Mouse (Mus musculus): ENCODE results near the gene Camk2b. TPM values are rescaled to one million over a fixed set of nuclear protein-coding genes. Genes with fewer than 3 reads are reported as not detected.
"Not testable (repeated sequence)": the region's sequence is repeated elsewhere in the genome, so short reads cannot be mapped to it uniquely, and the experiment has no call there.

Gene Camk2b
- total and polyA plus RNA-seq, 2 experiments from 2014 or later: 165 to 188 TPM

DNA sequence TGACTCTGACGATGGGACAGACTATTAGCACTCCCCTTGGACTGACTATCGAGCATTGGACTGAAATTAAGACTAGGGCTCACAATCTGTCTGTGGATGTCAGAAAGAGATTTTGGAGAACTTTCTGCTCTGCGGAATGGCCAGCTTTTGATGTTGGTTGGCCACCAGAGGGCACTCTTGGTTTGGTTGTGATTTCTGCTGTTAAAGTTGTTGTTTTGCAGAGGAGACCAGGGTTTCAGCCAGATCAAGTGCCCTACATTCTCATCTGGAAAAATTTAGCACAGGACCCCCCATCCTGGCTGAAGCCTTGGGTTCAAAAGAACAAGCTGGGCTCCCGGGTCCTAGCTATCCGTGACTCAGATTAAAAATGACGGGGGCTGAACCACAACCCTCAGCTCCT, 134.2 kb downstream of the Camk2b start:
- not testable (repeated sequence) for H3K27ac ChIP-seq; DNase-seq (ENCODE audit: low spot score)

DNA sequence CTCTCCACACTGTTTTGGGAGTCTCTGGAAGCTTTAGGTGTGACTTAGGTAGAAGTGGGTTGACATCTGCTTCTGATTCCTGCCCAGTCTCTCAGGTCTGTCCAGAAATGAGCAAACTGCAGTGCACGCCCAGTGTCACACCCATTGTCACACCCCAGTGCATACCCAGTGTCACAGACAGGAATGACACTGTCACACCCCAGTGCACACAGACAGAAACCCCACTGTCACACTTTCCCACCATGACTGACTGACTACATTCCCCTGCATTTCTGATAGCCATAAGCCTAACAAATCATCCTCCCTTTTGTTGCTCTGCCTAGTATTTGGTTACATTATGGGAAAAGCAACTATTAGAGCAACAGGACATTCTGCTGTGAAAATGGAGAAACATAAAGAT, 135.6 kb downstream of the Camk2b start:
- DNase-seq (ENCODE audit: low spot score): no peak
- no peak for ATAC-seq
- Histone ChIP-seq H3K27ac (no peak overlapping the region), H3K27me3 (ENCODE audit: insufficient read depth, low read length) (no peaks in the 10 kb centered on the region), H3K9me3 (ENCODE audit: low read length) (no peaks in the 10 kb centered on the region), H3K36me3 (ENCODE audit: insufficient read depth, low read length) (no peaks in the 10 kb centered on the region), H3K4me2 (ENCODE audit: low read depth, low read length) (no peak overlapping the region), H3K9ac (replicated peaks; ENCODE audit: low read length) (no peak overlapping the region), H3K4me1 (ENCODE audit: insufficient read depth, low read length) (no peaks in the 10 kb centered on the region), H3K4me3 (ENCODE audit: low read length) (no peak overlapping the region)
- 45% methylated on average over 1 of the region's 1 CpGs for WGBS
- TF ChIP-seq CTCF (IDR thresholded peaks at IDR 0.05; ENCODE audit: low read depth): no peak

More for the DNA sequence above, 134.2 kb downstream of the Camk2b start:
- H3K9ac ChIP-seq (replicated peaks; ENCODE audit: low read length); H3K4me3 ChIP-seq (ENCODE audit: low read length); H3K27me3 ChIP-seq (ENCODE audit: insufficient read depth, low read length); H3K4me1 ChIP-seq (ENCODE audit: insufficient read depth, low read length); H3K9me3 ChIP-seq (ENCODE audit: low read length); H3K4me2 ChIP-seq (ENCODE audit: low read depth, low read length); H3K36me3 ChIP-seq (ENCODE audit: insufficient read depth, low read length); ATAC-seq: not testable (repeated sequence)
- WGBS: 82% methylated on average over 6 of the region's 6 CpGs
- peak; percentile 35; the same call in 1 of the 2 replicates for TF ChIP-seq CTCF (IDR thresholded peaks at IDR 0.05; ENCODE audit: low read depth)

DNA sequence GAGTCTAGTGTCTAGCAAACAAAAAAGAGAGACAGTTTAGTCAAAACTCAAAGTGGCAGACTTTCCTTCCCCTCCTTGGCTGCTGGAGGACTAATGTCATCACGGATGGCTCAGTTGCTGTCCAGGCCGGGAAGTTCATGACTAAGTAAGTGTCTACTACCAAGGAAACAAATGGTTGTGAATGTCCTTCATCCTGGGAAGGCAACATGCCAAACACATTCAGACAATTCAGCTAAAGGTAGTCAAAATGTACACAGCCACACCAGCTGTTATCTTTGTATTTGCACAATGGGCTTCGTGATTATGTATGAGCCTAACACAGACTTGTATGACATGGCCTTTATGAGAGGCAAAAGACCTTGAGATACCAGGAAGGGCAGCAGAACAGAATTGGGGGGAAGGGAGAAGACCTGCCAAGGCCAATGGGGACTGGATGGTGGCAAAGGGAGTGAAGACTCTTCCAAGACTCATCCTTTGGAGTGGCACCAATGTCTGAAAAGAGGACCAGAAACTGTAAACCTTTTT, 139.4 kb downstream of the Camk2b start:
- no peaks in the 10 kb centered on the region for H3K36me3 ChIP-seq (ENCODE audit: insufficient read depth, low read length)
- H3K27ac ChIP-seq: no peak overlapping the region
- ATAC-seq (no peak), DNase-seq (ENCODE audit: low spot score) (no peak)
- H3K4me2 ChIP-seq (ENCODE audit: low read depth, low read length): no peak overlapping the region
- no peak overlapping the region for H3K9ac ChIP-seq (replicated peaks; ENCODE audit: low read length)
- no peaks in the 10 kb centered on the region for H3K27me3 ChIP-seq (ENCODE audit: insufficient read depth, low read length)
- no peaks in the 10 kb centered on the region for H3K9me3 ChIP-seq (ENCODE audit: low read length)
- 76% methylated on average over 3 of the region's 3 CpGs for WGBS
- H3K4me3 ChIP-seq (ENCODE audit: low read length): no peak overlapping the region
- no peak for TF ChIP-seq CTCF (IDR thresholded peaks at IDR 0.05; ENCODE audit: low read depth)
- H3K4me1 ChIP-seq (ENCODE audit: insufficient read depth, low read length): no peaks in the 10 kb centered on the region

DNA sequence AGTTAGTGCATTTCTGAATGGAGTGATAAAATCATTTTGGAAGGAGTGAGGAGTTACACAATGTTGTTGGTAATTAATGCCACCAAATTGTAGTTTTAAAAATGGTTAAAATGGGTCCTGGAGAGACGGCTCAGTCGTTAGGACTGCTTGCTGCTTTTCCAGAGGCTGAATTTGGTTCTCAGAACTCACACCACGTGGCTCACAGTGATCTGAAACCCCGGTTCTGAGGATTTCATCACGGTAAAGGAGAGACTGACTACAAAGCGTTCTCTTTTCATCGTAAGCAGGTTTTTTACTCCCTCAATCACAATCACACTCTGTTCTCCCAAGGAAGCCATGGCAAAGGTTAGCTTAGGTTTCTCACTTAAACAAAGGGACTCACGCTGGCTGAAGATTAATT, 141.5 kb downstream of the Camk2b start:
- ATAC-seq (no peak), DNase-seq (ENCODE audit: low spot score) (no peak)
- Histone ChIP-seq H3K4me3 (ENCODE audit: low read length) (no peak overlapping the region), H3K4me1 (ENCODE audit: insufficient read depth, low read length) (no peaks in the 10 kb centered on the region), H3K27me3 (ENCODE audit: insufficient read depth, low read length) (no peaks in the 10 kb centered on the region), H3K9me3 (ENCODE audit: low read length) (no peaks in the 10 kb centered on the region), H3K9ac (replicated peaks; ENCODE audit: low read length) (no peak overlapping the region), H3K27ac (no peak overlapping the region), H3K36me3 (ENCODE audit: insufficient read depth, low read length) (no peaks in the 10 kb centered on the region), H3K4me2 (ENCODE audit: low read depth, low read length) (no peak overlapping the region)
- no peak for TF ChIP-seq CTCF (IDR thresholded peaks at IDR 0.05; ENCODE audit: low read depth)
- WGBS: 60% methylated on average over 8 of the region's 8 CpGs

DNA sequence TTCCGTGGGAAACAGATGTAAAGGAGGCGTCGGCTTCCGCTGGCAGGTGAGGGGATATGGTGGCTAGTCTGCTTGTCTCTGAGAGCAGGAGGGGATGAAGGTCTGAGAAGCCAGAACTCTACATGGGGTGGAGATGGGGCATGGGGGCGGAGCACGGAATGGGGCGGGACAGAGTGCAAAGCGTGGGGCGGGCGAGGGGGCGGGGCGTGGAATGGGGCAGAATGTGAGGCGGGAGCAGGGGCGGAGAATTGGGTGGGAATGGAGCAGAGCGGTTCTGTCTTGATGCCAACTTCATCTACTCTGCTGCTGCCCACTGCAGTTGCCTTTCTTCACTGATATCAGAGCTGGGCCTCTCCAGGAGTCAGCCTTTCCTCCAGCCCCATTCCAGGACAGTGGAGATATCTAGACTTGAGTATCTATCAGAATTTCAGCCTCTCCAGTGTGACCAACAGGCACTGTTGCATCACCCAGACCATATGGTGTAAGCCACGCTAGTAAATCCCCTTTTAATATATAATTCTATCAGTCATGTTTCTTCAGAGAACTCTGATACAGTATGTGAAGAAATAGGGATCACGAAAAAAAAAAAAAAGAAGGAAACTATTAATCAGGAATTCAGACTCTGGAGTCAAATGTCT, 145.7 kb downstream of the Camk2b start:
- WGBS: 42% methylated on average over 13 of the region's 17 CpGs
- Histone ChIP-seq H3K27me3 (ENCODE audit: insufficient read depth, low read length) (no peaks in the 10 kb centered on the region), H3K4me2 (ENCODE audit: low read depth, low read length) (no peak overlapping the region), H3K4me3 (ENCODE audit: low read length) (no peak overlapping the region), H3K9ac (replicated peaks; ENCODE audit: low read length) (no peak overlapping the region), H3K27ac (no peak overlapping the region), H3K36me3 (ENCODE audit: insufficient read depth, low read length) (no peaks in the 10 kb centered on the region), H3K9me3 (ENCODE audit: low read length) (no peaks in the 10 kb centered on the region), H3K4me1 (ENCODE audit: insufficient read depth, low read length) (no peaks in the 10 kb centered on the region)
- no peak for TF ChIP-seq CTCF (IDR thresholded peaks at IDR 0.05; ENCODE audit: low read depth)
- DNase-seq (ENCODE audit: low spot score): no peak
- no peak for ATAC-seq

Other genes starting within 250 kb of the Camk2b start
- gene Polm, start 228.3 kb downstream of the Camk2b start, total RNA-seq (2014; rRNA removed): 4.9 and 14.7 TPM in 2 replicates
- 6.2 and 7.2 TPM in 2 replicates for gene Polm, start 228.3 kb downstream of the Camk2b start, polyA plus RNA-seq (2015; fragmentation: Nextera tagmentation; extraction: Ambion mirVana)
- 21.2 and 24.9 TPM in 2 replicates for gene Aebp1, start 204.4 kb downstream of the Camk2b start, total RNA-seq (2014; rRNA removed)
- 30.6 and 33.3 TPM in 2 replicates for gene Aebp1, start 204.4 kb downstream of the Camk2b start, polyA plus RNA-seq (2015; fragmentation: Nextera tagmentation; extraction: Ambion mirVana)
- gene Pold2, start 188.1 kb downstream of the Camk2b start, total RNA-seq (2014; rRNA removed): 32.9 and 36.6 TPM in 2 replicates
- 49.5 and 51.6 TPM in 2 replicates for gene Pold2, start 188.1 kb downstream of the Camk2b start, polyA plus RNA-seq (2015; fragmentation: Nextera tagmentation; extraction: Ambion mirVana)
- 0.79 TPM in 1 of 2 replicates, not detected in the other for gene Myl7, start 167.6 kb downstream of the Camk2b start, total RNA-seq (2014; rRNA removed)
- not detected in 2 replicates for gene Myl7, start 167.6 kb downstream of the Camk2b start, polyA plus RNA-seq (2015; fragmentation: Nextera tagmentation; extraction: Ambion mirVana)
- 3.2 and 9.1 TPM in 2 replicates for gene Gck, start 116.3 kb downstream of the Camk2b start, total RNA-seq (2014; rRNA removed)
- 7.1 and 7.5 TPM in 2 replicates for gene Gck, start 116.3 kb downstream of the Camk2b start, polyA plus RNA-seq (2015; fragmentation: Nextera tagmentation; extraction: Ambion mirVana)
- 130 TPM in 2 replicates for gene Ykt6, start 110.7 kb downstream of the Camk2b start, total RNA-seq (2014; rRNA removed)
- 72.3 and 81.7 TPM in 2 replicates for gene Ykt6, start 110.7 kb downstream of the Camk2b start, polyA plus RNA-seq (2015; fragmentation: Nextera tagmentation; extraction: Ambion mirVana)
- gene A730071L15Rik, start 133.7 kb upstream of the Camk2b start, total RNA-seq (2014; rRNA removed): 0.18 TPM in 1 of 2 replicates, not detected in the other
- gene A730071L15Rik, start 133.7 kb upstream of the Camk2b start, polyA plus RNA-seq (2015; fragmentation: Nextera tagmentation; extraction: Ambion mirVana): 0.54 and 0.58 TPM in 2 replicates
- 57.3 and 66.7 TPM in 2 replicates for gene Nudcd3, start 134.1 kb upstream of the Camk2b start, total RNA-seq (2014; rRNA removed)
- 63.0 and 63.6 TPM in 2 replicates for gene Nudcd3, start 134.1 kb upstream of the Camk2b start, polyA plus RNA-seq (2015; fragmentation: Nextera tagmentation; extraction: Ambion mirVana)
- gene Npc1l1, start 163.8 kb upstream of the Camk2b start, total RNA-seq (2014; rRNA removed): 0.05 and 0.07 TPM in 2 replicates
- 0.04 and 0.08 TPM in 2 replicates for gene Npc1l1, start 163.8 kb upstream of the Camk2b start, polyA plus RNA-seq (2015; fragmentation: Nextera tagmentation; extraction: Ambion mirVana)
- gene Ddx56, start 201.4 kb upstream of the Camk2b start, total RNA-seq (2014; rRNA removed): 76.7 and 79.4 TPM in 2 replicates
- gene Ddx56, start 201.4 kb upstream of the Camk2b start, polyA plus RNA-seq (2015; fragmentation: Nextera tagmentation; extraction: Ambion mirVana): 65.6 and 69.0 TPM in 2 replicates
- gene Tmed4, start 208.5 kb upstream of the Camk2b start, total RNA-seq (2014; rRNA removed): 82.0 and 95.4 TPM in 2 replicates
- gene Tmed4, start 208.5 kb upstream of the Camk2b start, polyA plus RNA-seq (2015; fragmentation: Nextera tagmentation; extraction: Ambion mirVana): 103 and 114 TPM in 2 replicates
- gene Ogdh, start 225.3 kb upstream of the Camk2b start, total RNA-seq (2014; rRNA removed): 139 TPM in 2 replicates
- 139 and 151 TPM in 2 replicates for gene Ogdh, start 225.3 kb upstream of the Camk2b start, polyA plus RNA-seq (2015; fragmentation: Nextera tagmentation; extraction: Ambion mirVana)